Mouse (Mus musculus) lung, postnatal 36 days (tissue): ENCODE measurements around the gene Nr4a1.

Source experiments
- DNase-seq: peaks from one replicate; pipeline ENCODE4 v3.0.0; 2022; ENCODE audit warnings: mixed read lengths

Nr4a1 gene

GRCm38 (mm10) chr15:101253886-101254795, at the start of gene Nr4a1:
Nr4a1 (plus strand) TSS chr15:101254269.
- peak; percentile 93 for DNase-seq

- DNase-seq = no peak
Observed at GRCm38 (mm10) chr15:101204781-101205180, 49.3 kb upstream of the Nr4a1 start.

GRCm38 (mm10) chr15:101210228-101210627, 43.8 kb upstream of the Nr4a1 start:
- peak; percentile 78 for DNase-seq

- no peak for DNase-seq
Observed at GRCm38 (mm10) chr15:101210998-101211613, 43.0 kb upstream of the Nr4a1 start.

- DNase-seq = no peak
Observed at GRCm38 (mm10) chr15:101212435-101212834, 41.6 kb upstream of the Nr4a1 start.

GRCm38 (mm10) chr15:101215136-101215535, 38.9 kb upstream of the Nr4a1 start:
- DNase-seq = no peak

GRCm38 (mm10) chr15:101216036-101216435, 38.0 kb upstream of the Nr4a1 start:
- no peak for DNase-seq

- no peak for DNase-seq
Observed at GRCm38 (mm10) chr15:101220905-101221297, 33.2 kb upstream of the Nr4a1 start.

- peak; percentile 95 for DNase-seq
Observed at GRCm38 (mm10) chr15:101221298-101222104, 32.6 kb upstream of the Nr4a1 start.

- no peak for DNase-seq
Observed at GRCm38 (mm10) chr15:101222897-101223482, 31.1 kb upstream of the Nr4a1 start.

GRCm38 (mm10) chr15:101223596-101223995, 30.5 kb upstream of the Nr4a1 start:
- no peak for DNase-seq

- DNase-seq = peak; percentile 95
Observed at GRCm38 (mm10) chr15:101224006-101224906, 29.8 kb upstream of the Nr4a1 start, which contains the start of gene Grasp. Grasp (plus strand) TSS chr15:101224188.

- DNase-seq = peak; percentile 69
Observed at GRCm38 (mm10) chr15:101224977-101225376, 29.1 kb upstream of the Nr4a1 start.

- peak; percentile 87 for DNase-seq
Observed at GRCm38 (mm10) chr15:101227971-101228370, 26.1 kb upstream of the Nr4a1 start.

GRCm38 (mm10) chr15:101228866-101229590, 25.0 kb upstream of the Nr4a1 start:
- DNase-seq = peak; percentile 48

GRCm38 (mm10) chr15:101230503-101230902, 23.6 kb upstream of the Nr4a1 start:
- no peak for DNase-seq

GRCm38 (mm10) chr15:101230995-101231647, 22.9 kb upstream of the Nr4a1 start:
- peak; percentile 74 for DNase-seq

GRCm38 (mm10) chr15:101231648-101232180, 22.4 kb upstream of the Nr4a1 start:
- no peak for DNase-seq

GRCm38 (mm10) chr15:101232607-101233006, 21.5 kb upstream of the Nr4a1 start:
- no peak for DNase-seq

GRCm38 (mm10) chr15:101233183-101233582, 20.9 kb upstream of the Nr4a1 start:
- DNase-seq = peak; percentile 80
